Mouse (Mus musculus) cerebral cortex, adult 2 months (tissue): ENCODE results near the gene Dab1.

Experiments
- WGBS: fragments of 180-500 bp; shearing (Covaris S2); methylation state at CpG from one replicate; pipeline ENCODE4 v1.1.7; 2018; 5-methylcytosine and 5-hydroxymethylcytosine counted together

The Dab1 gene

GRCm38 (mm10) chr4:103619321-103619945 lies at the start of gene Dab1:
Gene Dab1, plus strand, starts transcription at chr4:103619359.
- under 1% methylated on average over 41 of the region's 41 CpGs for WGBS

GRCm38 (mm10) chr4:103571721-103572352 lies 47.3 kb upstream of the Dab1 start:
- WGBS, result 81% methylated on average over 4 of the region's 4 CpGs

- 86% methylated on average over 2 of the region's 2 CpGs for WGBS
Measured at GRCm38 (mm10) chr4:103575556-103575955, 43.6 kb upstream of the Dab1 start.

- WGBS, result 59% methylated on average over 6 of the region's 6 CpGs
Measured at GRCm38 (mm10) chr4:103576305-103576704, 42.9 kb upstream of the Dab1 start.

- 48% methylated on average over 4 of the region's 4 CpGs for WGBS
Measured at GRCm38 (mm10) chr4:103577111-103577815, 41.9 kb upstream of the Dab1 start.

GRCm38 (mm10) chr4:103577821-103578220 lies 41.3 kb upstream of the Dab1 start:
- 63% methylated on average over 7 of the region's 7 CpGs for WGBS

GRCm38 (mm10) chr4:103580021-103580420 lies 39.1 kb upstream of the Dab1 start:
- WGBS, result 83% methylated on average over 9 of the region's 9 CpGs

GRCm38 (mm10) chr4:103615011-103615410 lies 4.1 kb upstream of the Dab1 start:
- WGBS, result 53% methylated on average over 3 of the region's 3 CpGs

- under 1% methylated on average over 28 of the region's 28 CpGs for WGBS
Measured at GRCm38 (mm10) chr4:103619946-103620371, 800 bp downstream of the Dab1 start.

- 7% methylated on average over 18 of the region's 18 CpGs for WGBS
Measured at GRCm38 (mm10) chr4:103620590-103621155, 1.5 kb downstream of the Dab1 start.

GRCm38 (mm10) chr4:103621586-103621985 lies 2.4 kb downstream of the Dab1 start:
- 16% methylated on average over 5 of the region's 5 CpGs for WGBS

GRCm38 (mm10) chr4:103630177-103630576 lies 11.0 kb downstream of the Dab1 start:
- WGBS, result 36% methylated on average over 4 of the region's 4 CpGs

- 38% methylated on average over 5 of the region's 5 CpGs for WGBS
Measured at GRCm38 (mm10) chr4:103636168-103636776, 17.1 kb downstream of the Dab1 start.

- WGBS, result 42% methylated on average over 9 of the region's 9 CpGs
Measured at GRCm38 (mm10) chr4:103648209-103648896, 29.2 kb downstream of the Dab1 start.

- 52% methylated on average over 6 of the region's 6 CpGs for WGBS
Measured at GRCm38 (mm10) chr4:103655740-103656139, 36.6 kb downstream of the Dab1 start.

- 43% methylated on average over 1 of the region's 1 CpGs for WGBS
Measured at GRCm38 (mm10) chr4:103661386-103661785, 42.2 kb downstream of the Dab1 start.

GRCm38 (mm10) chr4:103667438-103667837 lies 48.3 kb downstream of the Dab1 start:
- 95% methylated on average over 4 of the region's 4 CpGs for WGBS

- WGBS, result 82% methylated on average over 1 of the region's 1 CpGs
Measured at GRCm38 (mm10) chr4:103677195-103677594, 58.0 kb downstream of the Dab1 start.

GRCm38 (mm10) chr4:103678501-103678900 lies 59.3 kb downstream of the Dab1 start:
- WGBS, result 51% methylated on average over 6 of the region's 6 CpGs

GRCm38 (mm10) chr4:103685136-103685535 lies 66.0 kb downstream of the Dab1 start:
- 63% methylated on average over 4 of the region's 4 CpGs for WGBS

- 25% methylated on average over 3 of the region's 3 CpGs for WGBS
Measured at GRCm38 (mm10) chr4:103691717-103692116, 72.6 kb downstream of the Dab1 start.
